8 mouse cellular contexts compared by ENCODE assay signal in genomic region chr5:93267851-93268606, GRCm38 (mm10). TPM values are rescaled to one million over a fixed set of nuclear protein-coding genes. Genes with fewer than 3 reads are reported as not detected.
DNase-seq lines count a peak whose midpoint lies in the region; ATAC-seq and TF ChIP-seq lines count a peak whose summit lies in the region.

No protein-coding gene starts in this region.

- peak; percentile 77 for TF ChIP-seq CTCF in Patski (IDR thresholded peaks at IDR 0.05)

- H3K4me2 ChIP-seq in hindbrain, embryonic 14.5 days (replicated peaks) = peak overlapping the region; percentile 62

- H3K27ac ChIP-seq in hindbrain, embryonic 14.5 days = peak overlapping the region; percentile 92

- peaks cover 14% of the 10 kb centered on the region for H3K4me1 ChIP-seq in hindbrain, embryonic 14.5 days (replicated peaks; ENCODE audit: control insufficient read depth, insufficient read depth, low read length)

- peaks cover 33% of the 10 kb centered on the region for H3K36me3 ChIP-seq in hindbrain, embryonic 14.5 days (replicated peaks; ENCODE audit: control insufficient read depth, insufficient read depth)

- WGBS in hindbrain, embryonic 14.5 days = under 1% methylated on average over 48 of the region's 48 CpGs

- H3K4me3 ChIP-seq in hindbrain, embryonic 14.5 days (replicated peaks; ENCODE audit: low read length) = peak overlapping the region; percentile 72

- in situ Hi-C loops in Patski (cut with MboI; ENCODE audit: low pct_unique_long_range_greater_than_20kb) = loop anchor here (5.0 to 10.0 kb wide), 4 partner anchors 61 to 583 kb away; partner anchors contain the start of genes 2010109A12Rik, Ccni, Sept11 and Shroom3

- H3K9me3 ChIP-seq in hindbrain, embryonic 14.5 days (ENCODE audit: control insufficient read depth, low read length) = no peaks in the 10 kb centered on the region

- POLR2A ChIA-PET in Patski (lab: Charles Lee) = interaction anchor here (0.9 to 2.5 kb wide), 6 partner anchors 29 to 92 kb away, joined by 3 to 12 read pairs (median 4); no protein-coding TSS in a partner anchor

- CTCF ChIA-PET in Patski (lab: Charles Lee) = interaction anchor here (1.0 to 1.6 kb wide), 7 partner anchors 24 to 90 kb away, joined by 3 to 4 read pairs (median 3); no protein-coding TSS in a partner anchor

- H3K9ac ChIP-seq in hindbrain, embryonic 14.5 days = peak overlapping the region; percentile 92

- peak; percentile 68 for DNase-seq in Patski (ENCODE audit: low read depth, low spot score)
- DNase-seq in cerebellum, postnatal 14 days = peak; percentile 84 to 88
- peak; percentile 55 to 62 for DNase-seq in frontal cortex, postnatal 25 days (ENCODE audit: low spot score in 2 of 2)
- DNase-seq in hindbrain, embryonic 14.5 days (ENCODE audit: low spot score) = peak; percentile 77
- DNase-seq in left cerebral cortex, adult 18-20 months (ENCODE audit: low spot score in 2 of 2) = peak; percentile 58 to 69
- peak; percentile 89 to 92 for DNase-seq in lung, postnatal 4 days
- DNase-seq in retina, postnatal 1 day = peak; percentile 93
- DNase-seq in thymus, postnatal 4 days = peak; percentile 93

- no peaks in the 10 kb centered on the region for H3K27me3 ChIP-seq in Patski
- H3K27me3 ChIP-seq in hindbrain, embryonic 14.5 days (ENCODE audit: control insufficient read depth, insufficient read depth, low read length) = no peaks in the 10 kb centered on the region

- peak; percentile 64 for ATAC-seq in Patski
- ATAC-seq in hindbrain, embryonic 14.5 days (ENCODE audit: low FRiP score) = peak; percentile 78

RNA-seq across cellular contexts. Expression of gene Ccng2, which starts 1.0 kb away (rescaled TPM):
- polyA plus RNA-seq in Patski (2021) = 53.8 TPM
- 78.3 and 82.0 TPM in 2 replicates for polyA plus RNA-seq in hindbrain, embryonic 14.5 days (2014; fragmentation: Nextera tagmentation; extraction: Ambion mirVana)
- total RNA-seq in left cerebral cortex, adult 18-20 months (2021) = 10 to 100 TPM; 36.8 to 43.2 TPM

Comparison
In these comparisons a context has a peak if more than half of its experiments do, and no peak if none do; other contexts are left out.
1. Peak in every context shown above with its lines: DNase-seq, ATAC-seq, H3K4me3 ChIP-seq and H3K27ac ChIP-seq.